Mouse (Mus musculus): ENCODE measurements around the gene Grin2d. TPM values are rescaled to one million over a fixed set of nuclear protein-coding genes. Genes with fewer than 3 reads are reported as not detected.

The Grin2d gene
- polyA plus RNA-seq, 1 experiment from 2014 or later, result 1.9 TPM

DNA sequence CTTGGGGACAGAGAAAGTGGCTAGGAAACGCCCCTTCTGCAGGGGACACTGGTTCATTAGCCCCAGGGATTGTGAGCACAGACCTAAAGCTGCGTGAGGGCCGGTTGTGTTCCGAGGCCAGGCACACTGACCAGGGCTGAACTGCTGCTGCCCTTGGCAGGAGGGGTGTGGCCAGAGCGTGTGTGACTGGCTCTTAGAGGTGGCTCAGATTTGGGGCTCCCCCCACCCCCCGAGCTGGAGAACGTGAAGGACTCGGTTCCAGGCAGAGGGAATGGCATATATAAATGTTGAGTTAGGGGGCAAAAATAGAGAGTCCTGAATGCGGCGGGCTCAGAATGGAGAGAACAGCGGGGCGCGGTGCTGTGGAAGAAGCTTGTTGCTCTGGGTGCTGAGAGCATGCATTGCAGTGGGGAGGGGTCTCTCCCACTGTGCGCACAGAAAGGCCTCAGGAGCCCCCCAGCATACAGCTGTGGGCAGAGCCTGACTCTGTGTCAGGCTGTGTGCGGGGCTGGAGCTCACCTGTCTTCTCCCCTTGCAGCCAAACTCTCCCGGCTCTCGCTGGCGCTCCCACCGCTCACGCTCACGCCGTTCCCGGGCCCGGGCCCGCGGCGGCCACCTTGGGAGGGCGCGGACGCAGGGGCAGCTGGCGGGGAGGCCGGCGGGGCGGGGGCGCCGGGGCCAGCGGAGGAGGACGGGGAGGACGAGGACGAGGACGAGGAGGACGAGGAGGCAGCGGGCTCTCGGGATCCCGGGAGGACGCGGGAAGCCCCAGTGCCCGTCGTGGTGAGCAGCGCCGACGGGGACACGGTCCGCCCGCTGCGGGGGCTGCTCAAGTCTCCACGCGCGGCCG, 80.3 kb downstream of the Grin2d start:
- ATAC-seq (no peak), DNase-seq (ENCODE audit: low read depth, low spot score) (no peak)
- in situ Hi-C loops (cut with MboI; ENCODE audit: low pct_unique_long_range_greater_than_20kb), result no loop called here
- TF ChIP-seq CTCF (IDR thresholded peaks at IDR 0.05), result no peak
- CTCF ChIA-PET, result no interaction called here
- POLR2A ChIA-PET, result interaction anchor here (0.6 to 1.0 kb wide), 2 partner anchors 16 to 55 kb away, joined by 4 to 5 read pairs; no protein-coding TSS in a partner anchor
- no peaks in the 10 kb centered on the region for H3K27me3 ChIP-seq

DNA sequence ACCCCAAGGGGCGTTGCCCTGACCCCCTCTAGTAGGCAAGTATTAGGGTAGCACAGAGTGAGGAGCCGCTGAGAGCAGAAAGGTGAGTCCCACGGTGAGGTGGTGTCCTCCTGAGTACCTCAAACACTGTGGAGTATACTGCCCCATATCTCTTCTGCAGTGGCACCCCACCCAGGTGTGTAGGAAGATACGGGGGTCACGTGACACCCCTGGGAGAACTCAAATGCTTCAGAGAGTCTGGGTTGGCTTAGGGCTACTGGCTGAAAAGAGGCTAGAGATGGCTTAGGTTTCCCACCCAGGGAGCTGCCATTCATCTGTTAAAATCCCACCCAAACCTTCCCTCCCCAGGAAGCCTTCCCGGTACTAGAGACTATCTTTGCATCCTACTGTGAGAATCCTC, 81.2 kb downstream of the Grin2d start:
- ATAC-seq (no peak), DNase-seq (ENCODE audit: low read depth, low spot score) (no peak)
- TF ChIP-seq CTCF (IDR thresholded peaks at IDR 0.05), result no peak
- H3K27me3 ChIP-seq, result no peaks in the 10 kb centered on the region
- in situ Hi-C loops (cut with MboI; ENCODE audit: low pct_unique_long_range_greater_than_20kb), result no loop called here
- POLR2A ChIA-PET, result no interaction called here
- CTCF ChIA-PET, result no interaction called here

DNA sequence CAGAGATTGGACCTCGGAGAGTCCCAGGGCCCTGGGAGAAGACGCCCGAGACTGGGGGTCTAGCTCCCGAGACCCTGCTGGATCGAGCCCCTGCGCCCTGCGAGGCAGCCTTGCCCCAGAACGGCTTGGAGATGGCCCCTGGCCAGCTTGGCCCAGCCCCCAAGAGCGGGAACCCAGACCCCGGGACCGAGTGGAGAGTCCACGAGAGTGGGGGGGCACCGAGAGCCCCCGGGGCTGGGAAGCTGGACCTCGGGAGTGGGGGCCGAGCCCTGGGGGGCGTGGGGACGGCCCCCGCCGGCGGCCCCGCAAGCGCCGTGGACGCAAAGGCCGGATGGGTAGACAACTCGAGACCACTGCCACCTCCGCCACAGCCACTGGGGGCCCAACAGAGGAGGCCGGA, 83.2 kb downstream of the Grin2d start:
- ChIA-PET CTCF (no interaction called here), POLR2A (no interaction called here)
- in situ Hi-C loops (cut with MboI; ENCODE audit: low pct_unique_long_range_greater_than_20kb), result no loop called here
- ATAC-seq (no peak), DNase-seq (ENCODE audit: low read depth, low spot score) (no peak)
- TF ChIP-seq CTCF (IDR thresholded peaks at IDR 0.05), result no peak
- H3K27me3 ChIP-seq, result no peaks in the 10 kb centered on the region

GRCm38 (mm10) chr7:45793969-45794585, 84.1 kb downstream of the Grin2d start:
- no peak for TF ChIP-seq CTCF (IDR thresholded peaks at IDR 0.05)
- no peak for DNase-seq (ENCODE audit: low read depth, low spot score)
- POLR2A ChIA-PET, result no interaction called here
- in situ Hi-C loops (cut with MboI; ENCODE audit: low pct_unique_long_range_greater_than_20kb), result no loop called here
- no peaks in the 10 kb centered on the region for H3K27me3 ChIP-seq
- CTCF ChIA-PET, result no interaction called here
- ATAC-seq, result no peak

DNA sequence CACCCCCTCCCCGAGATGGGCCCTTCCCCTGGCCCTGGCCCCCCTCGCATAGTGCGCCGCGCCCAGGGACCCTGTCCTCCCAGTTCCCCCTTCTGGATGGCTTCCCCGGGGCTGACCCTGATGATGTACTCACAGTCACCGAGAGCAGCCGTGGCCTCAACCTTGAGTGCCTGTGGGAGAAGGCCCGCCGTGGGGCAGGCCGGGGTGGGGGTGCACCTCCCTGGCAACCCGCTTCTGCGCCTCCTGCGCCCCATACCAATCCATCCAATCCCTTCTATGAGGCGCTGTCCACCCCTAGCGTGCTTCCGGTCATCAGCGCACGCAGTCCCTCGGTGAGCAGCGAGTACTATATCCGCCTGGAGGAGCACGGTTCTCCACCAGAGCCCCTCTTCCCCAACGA, 84.9 kb downstream of the Grin2d start:
- DNase-seq (ENCODE audit: low read depth, low spot score) (no peak), ATAC-seq (no peak)
- ChIA-PET POLR2A (no interaction called here), CTCF (interaction anchor here (1.1 kb wide), 1 partner anchor 8 kb away, joined by 4 read pairs; no protein-coding TSS in a partner anchor)
- TF ChIP-seq CTCF (IDR thresholded peaks at IDR 0.05), result no peak
- H3K27me3 ChIP-seq, result no peaks in the 10 kb centered on the region
- in situ Hi-C loops (cut with MboI; ENCODE audit: low pct_unique_long_range_greater_than_20kb), result no loop called here

GRCm38 (mm10) chr7:45791756-45792490, 86.3 kb downstream of the Grin2d start:
- in situ Hi-C loops (cut with MboI; ENCODE audit: low pct_unique_long_range_greater_than_20kb), result no loop called here

DNA sequence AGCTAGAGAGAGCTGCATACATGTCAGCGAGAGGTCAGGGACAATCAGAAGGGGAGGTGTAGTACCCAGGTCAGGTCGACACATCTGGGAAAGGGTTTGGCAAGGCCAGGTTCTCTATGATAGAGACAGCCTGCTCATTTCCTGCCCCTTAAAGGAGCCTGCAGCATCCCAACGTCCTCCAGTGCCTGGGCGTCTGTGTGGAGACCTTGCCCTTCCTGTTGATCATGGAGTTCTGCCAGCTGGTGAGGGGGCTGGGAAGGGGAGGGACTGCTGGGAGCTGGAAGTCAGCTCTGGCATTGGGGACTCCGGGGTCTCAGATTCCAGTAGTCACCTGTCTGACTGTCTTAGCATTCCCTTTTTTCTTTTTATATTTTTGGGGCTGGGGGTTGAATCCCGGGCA, 87.5 kb downstream of the Grin2d start:
- ATAC-seq (no peak), DNase-seq (ENCODE audit: low read depth, low spot score) (no peak)
- in situ Hi-C loops (cut with MboI; ENCODE audit: low pct_unique_long_range_greater_than_20kb), result no loop called here
- POLR2A ChIA-PET, result no interaction called here
- CTCF ChIA-PET, result interaction anchor here (1.7 kb wide), 1 partner anchor 11 kb away, joined by 7 read pairs; no protein-coding TSS in a partner anchor
- TF ChIP-seq CTCF (IDR thresholded peaks at IDR 0.05), result no peak
- no peaks in the 10 kb centered on the region for H3K27me3 ChIP-seq

More at GRCm38 (mm10) chr7:45791756-45792490, 86.3 kb downstream of the Grin2d start:
- DNase-seq (ENCODE audit: low read depth, low spot score), result no peak
- POLR2A ChIA-PET, result no interaction called here
- no peak for ATAC-seq
- no peaks in the 10 kb centered on the region for H3K27me3 ChIP-seq
- no peak for TF ChIP-seq CTCF (IDR thresholded peaks at IDR 0.05)
- CTCF ChIA-PET, result interaction anchor here (1.1 kb wide), 1 partner anchor 9 kb away, joined by 4 read pairs; no protein-coding TSS in a partner anchor

DNA sequence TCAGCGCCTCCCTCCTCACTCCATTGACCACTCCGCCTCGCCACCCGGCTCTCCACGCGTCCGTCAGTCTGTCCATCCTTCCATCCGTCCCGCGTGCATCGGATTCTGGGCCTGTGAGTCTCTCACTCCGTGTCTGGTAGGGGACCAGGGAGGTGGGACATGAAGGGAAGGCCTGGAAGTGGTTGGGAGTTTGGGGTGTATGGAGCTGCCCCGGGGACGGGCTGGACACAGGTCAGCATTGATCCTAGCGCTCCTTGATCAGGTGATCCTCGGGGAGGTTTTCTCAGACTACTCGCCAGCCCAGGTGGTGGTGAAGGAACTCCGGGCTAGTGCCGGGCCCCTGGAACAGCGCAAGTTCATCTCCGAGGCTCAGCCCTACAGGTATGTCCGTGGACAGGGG, 90.5 kb downstream of the Grin2d start:
- in situ Hi-C loops (cut with MboI; ENCODE audit: low pct_unique_long_range_greater_than_20kb), result no loop called here
- no peak for TF ChIP-seq CTCF (IDR thresholded peaks at IDR 0.05)
- DNase-seq (ENCODE audit: low read depth, low spot score), result no peak
- H3K27me3 ChIP-seq, result no peaks in the 10 kb centered on the region
- ChIA-PET CTCF (interaction anchor here (1.5 kb wide), 1 partner anchor 48 kb away, joined by 4 read pairs; no protein-coding TSS in a partner anchor), POLR2A (interaction anchor here (0.6 kb wide), 1 partner anchor 215 kb away, joined by 3 read pairs; no protein-coding TSS in a partner anchor)
- ATAC-seq, result no peak

- DNase-seq (ENCODE audit: low read depth, low spot score) (no peak), ATAC-seq (no peak)
- in situ Hi-C loops (cut with MboI; ENCODE audit: low pct_unique_long_range_greater_than_20kb), result no loop called here
- CTCF ChIA-PET, result interaction anchor here (1.1 kb wide), 1 partner anchor 15 kb away, joined by 3 read pairs; no protein-coding TSS in a partner anchor
- POLR2A ChIA-PET, result no interaction called here
- no peaks in the 10 kb centered on the region for H3K27me3 ChIP-seq
- TF ChIP-seq CTCF (IDR thresholded peaks at IDR 0.05), result no peak
Observed at GRCm38 (mm10) chr7:45786661-45787413, 91.3 kb downstream of the Grin2d start.

DNA sequence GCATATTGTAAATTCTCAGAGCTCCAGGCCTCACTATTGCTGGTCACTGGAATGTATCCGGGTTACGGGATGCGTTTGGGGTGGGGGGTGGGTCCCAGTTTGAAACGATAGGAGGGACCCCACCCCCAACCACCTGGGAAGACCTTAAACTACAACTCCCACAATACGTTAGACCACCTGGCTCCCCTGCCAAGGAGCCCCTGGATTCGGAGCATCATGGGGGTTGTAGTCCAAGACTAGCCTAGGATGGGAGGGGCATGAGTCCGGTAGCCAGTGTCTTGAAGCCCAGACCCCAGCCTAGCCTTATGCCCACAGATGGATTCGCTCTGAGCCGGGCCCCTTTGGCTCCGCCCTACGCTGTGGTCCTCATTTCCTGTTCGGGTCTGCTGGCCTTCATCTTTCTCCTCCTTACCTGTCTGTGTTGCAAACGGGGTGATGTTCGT, 92.0 kb downstream of the Grin2d start:
- ATAC-seq (no peak), DNase-seq (ENCODE audit: low read depth, low spot score) (no peak)
- ChIA-PET CTCF (interaction anchor here (0.8 to 1.1 kb wide), 2 partner anchors 15 to 39 kb away, joined by 3 read pairs; no protein-coding TSS in a partner anchor), POLR2A (interaction anchor here (1.2 kb wide), 1 partner anchor 14 kb away, joined by 3 read pairs; no protein-coding TSS in a partner anchor)
- in situ Hi-C loops (cut with MboI; ENCODE audit: low pct_unique_long_range_greater_than_20kb), result no loop called here
- TF ChIP-seq CTCF (IDR thresholded peaks at IDR 0.05), result no peak
- H3K27me3 ChIP-seq, result no peaks in the 10 kb centered on the region

All from Patski (cell line).